Mouse (Mus musculus) lung, embryonic 15.5 days (tissue): Measurements from ENCODE around the gene Pdlim7. TPM values are rescaled to one million over a fixed set of nuclear protein-coding genes. Genes with fewer than 3 reads are reported as not detected.

Experiments
- ATAC-seq: fragments of 200-750 bp; cut with Nextera tagmentation; 2 replicates; pipeline ENCODE4 v1.8.0; 2017; ENCODE audit warnings: moderate number of reproducible peaks, borderline replicate concordance; ENCODE audit not compliant: low FRiP score, low TSS enrichment; ENCODE audit errors: extremely low read depth
- H3K27ac ChIP-seq: fragments of 300-500 bp; sonication (generic); 2 replicates; pipeline ENCODE4 v1.5.1; 2015; ENCODE audit warnings: moderate library complexity, mild to moderate bottlenecking, inconsistent platforms
- H3K27me3 ChIP-seq: fragments of 300-500 bp; sonication (generic); 2 replicates; pipeline ENCODE4 v1.6.1; 2015; ENCODE audit warnings: inconsistent platforms
- H3K36me3 ChIP-seq: fragments of 300-500 bp; sonication (generic); 2 replicates; pipeline ENCODE4 v1.6.1; 2015; ENCODE audit warnings: inconsistent platforms
- H3K4me1 ChIP-seq: fragments of 300-500 bp; sonication (generic); 2 replicates; pipeline ENCODE4 v1.6.1; 2015; ENCODE audit warnings: inconsistent platforms
- H3K4me2 ChIP-seq: fragments of 300-500 bp; sonication (generic); 2 replicates; pipeline ENCODE4 v1.6.1; 2015; ENCODE audit warnings: inconsistent platforms, mild to moderate bottlenecking, moderate library complexity
- H3K4me3 ChIP-seq: fragments of 300-500 bp; sonication (generic); 2 replicates; pipeline ENCODE4 v1.5.1; 2015; ENCODE audit warnings: mild to moderate bottlenecking, inconsistent platforms
- H3K9ac ChIP-seq: fragments of 300-500 bp; sonication (generic); 2 replicates; pipeline ENCODE4 v1.6.1; 2015; ENCODE audit warnings: inconsistent platforms
- H3K9me3 ChIP-seq: fragments of 300-500 bp; sonication (generic); 2 replicates; pipeline ENCODE4 v1.6.1; 2016; ENCODE audit warnings: inconsistent platforms
- WGBS: fragments of 180-500 bp; shearing (Covaris S2); methylation state at CpG from one replicate; pipeline ENCODE4 v1.1.7; 2015; 5-methylcytosine and 5-hydroxymethylcytosine counted together
- polyA plus RNA-seq: library from polyadenylated mRNA; unstranded; fragments of >200 nt; fragmentation: Nextera tagmentation; extraction: Ambion mirVana; gene quantifications from 2 replicates; pipeline ENCODE4 v1.2.1, GENCODE M21; 2015

Gene Pdlim7
- polyA plus RNA-seq, 1 experiment from 2014 or later = 169 TPM

DNA sequence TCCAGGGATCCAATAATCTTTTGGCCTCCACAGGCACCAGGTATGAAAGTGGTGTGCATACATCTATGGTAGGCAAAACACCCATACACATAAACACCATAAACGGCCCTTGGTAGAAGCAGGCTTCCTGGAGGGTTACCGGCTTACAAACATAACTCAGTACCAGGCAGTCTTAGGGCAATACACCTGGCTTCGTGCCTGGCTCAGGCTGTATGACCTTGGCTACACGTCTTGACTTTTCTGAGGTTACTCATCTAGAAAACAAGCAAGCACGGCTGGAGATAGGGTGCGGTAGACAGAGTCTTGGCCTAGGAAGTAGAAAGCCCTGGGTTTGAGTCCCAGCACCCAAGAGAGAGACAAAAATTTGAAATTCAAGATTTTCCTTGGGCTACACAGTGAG, 16.8 kb downstream of the Pdlim7 start:
- Histone ChIP-seq H3K4me1 (peaks cover 31% of the 10 kb centered on the region), H3K9me3 (no peaks in the 10 kb centered on the region), H3K9ac (no peak overlapping the region), H3K27me3 (peaks cover 16% of the 10 kb centered on the region; the same call in 1 of the 2 replicates), H3K4me2 (no peak overlapping the region), H3K4me3 (no peak overlapping the region), H3K36me3 (peaks cover 20% of the 10 kb centered on the region), H3K27ac (no peak overlapping the region)
- 79% methylated on average over 6 of the region's 6 CpGs for WGBS
- no peak for ATAC-seq

DNA sequence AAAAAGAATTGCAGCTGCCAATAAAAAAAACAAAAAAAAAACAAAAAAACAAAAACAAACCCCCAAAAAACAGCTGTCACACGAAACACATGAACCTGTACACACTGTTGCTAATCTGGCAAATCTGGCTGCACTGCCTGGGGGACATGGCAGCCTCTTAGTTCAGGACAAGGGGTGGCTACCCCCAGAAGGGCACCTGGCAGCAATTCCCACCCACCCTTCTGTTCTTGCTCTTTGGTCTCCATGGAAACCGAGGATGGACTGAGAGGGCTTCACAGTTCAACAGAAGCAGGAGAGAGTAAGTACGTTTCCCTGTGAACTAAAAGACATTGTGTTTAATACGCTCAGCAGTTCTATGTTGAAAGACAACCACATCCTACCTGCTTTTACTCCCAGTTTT, 17.8 kb downstream of the Pdlim7 start:
- no peak overlapping the region for H3K9ac ChIP-seq
- H3K27ac ChIP-seq = no peak overlapping the region
- peaks cover 15% of the 10 kb centered on the region for H3K36me3 ChIP-seq
- WGBS = 35% methylated on average over 4 of the region's 4 CpGs
- H3K4me1 ChIP-seq = peaks cover 30% of the 10 kb centered on the region
- peaks cover 16% of the 10 kb centered on the region; the same call in 1 of the 2 replicates for H3K27me3 ChIP-seq
- H3K4me3 ChIP-seq = no peak overlapping the region
- ATAC-seq = no peak
- no peaks in the 10 kb centered on the region for H3K9me3 ChIP-seq
- no peak overlapping the region for H3K4me2 ChIP-seq

DNA sequence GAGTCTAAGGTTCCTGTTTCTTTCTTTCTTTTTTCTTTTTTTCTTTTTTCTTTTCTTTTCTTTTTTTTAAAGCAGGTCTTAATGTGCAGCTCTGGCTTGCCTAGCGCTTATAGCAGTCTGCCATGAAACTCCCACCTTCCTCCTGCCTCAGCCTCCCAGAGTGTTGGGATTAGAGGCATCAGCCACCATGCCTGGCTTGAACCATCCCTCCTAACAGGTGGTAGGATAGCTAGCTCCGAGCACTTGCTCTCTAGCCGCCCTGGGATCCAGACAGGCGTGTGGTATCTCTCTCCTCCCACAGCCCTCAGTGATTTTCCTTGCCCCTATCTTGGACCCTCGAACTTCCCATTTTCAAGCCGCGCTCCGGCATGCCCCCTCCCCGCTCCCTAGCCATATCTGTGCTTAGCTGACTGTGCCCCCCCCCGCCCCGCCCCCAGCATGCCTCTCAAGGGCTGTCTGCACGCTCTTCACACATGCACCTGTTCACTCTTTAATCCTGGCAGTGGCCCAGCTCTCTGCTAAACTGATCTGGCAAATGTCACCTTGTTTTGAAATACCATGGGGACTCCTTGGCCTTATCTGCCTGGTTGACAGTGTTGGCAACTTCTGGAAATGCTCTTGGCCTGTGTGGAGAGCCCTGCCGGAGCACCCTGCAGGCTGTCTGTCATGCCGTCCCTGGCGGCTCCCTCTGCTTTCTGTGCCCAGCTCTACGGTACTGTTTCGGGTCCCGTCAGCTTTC, 18.4 kb downstream of the Pdlim7 start:
- H3K27me3 ChIP-seq = peaks cover 16% of the 10 kb centered on the region; the same call in 1 of the 2 replicates
- no peaks in the 10 kb centered on the region for H3K9me3 ChIP-seq
- H3K4me3 ChIP-seq = no peak overlapping the region
- H3K4me2 ChIP-seq = no peak overlapping the region
- H3K36me3 ChIP-seq = peaks cover 12% of the 10 kb centered on the region
- no peak overlapping the region for H3K27ac ChIP-seq
- ATAC-seq = peak; percentile 50
- H3K4me1 ChIP-seq = peaks cover 24% of the 10 kb centered on the region
- H3K9ac ChIP-seq = no peak overlapping the region
- 16% methylated on average over 18 of the region's 18 CpGs for WGBS

DNA sequence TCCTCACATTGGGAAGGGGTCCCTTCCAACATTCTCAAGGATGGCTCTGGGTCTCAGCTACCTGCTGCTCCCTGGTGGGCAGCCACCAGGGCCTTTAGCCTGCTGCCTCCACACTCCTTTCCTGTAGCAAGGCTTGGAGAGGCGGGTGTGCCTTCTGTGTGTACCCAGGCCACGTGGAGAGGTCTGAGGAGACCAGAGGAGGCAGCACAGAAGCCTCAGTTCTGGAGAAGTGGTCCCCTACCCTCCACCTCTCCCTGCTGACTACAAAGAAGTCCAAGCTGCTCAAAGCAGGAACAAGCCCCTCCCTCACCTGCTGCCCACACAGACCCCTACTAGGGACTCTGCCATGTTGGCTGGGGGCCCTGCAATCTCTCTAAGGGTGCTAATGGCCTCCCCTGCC, 19.2 kb downstream of the Pdlim7 start:
- H3K27ac ChIP-seq = no peak overlapping the region
- no peak overlapping the region for H3K4me3 ChIP-seq
- peaks cover 8% of the 10 kb centered on the region for H3K36me3 ChIP-seq
- ATAC-seq = peak; percentile 20; the same call in 1 of the 2 replicates
- WGBS = 13% methylated on average over 2 of the region's 2 CpGs
- H3K4me1 ChIP-seq = peaks cover 21% of the 10 kb centered on the region
- peaks cover 14% of the 10 kb centered on the region; the same call in 1 of the 2 replicates for H3K27me3 ChIP-seq
- no peak overlapping the region for H3K4me2 ChIP-seq
- H3K9me3 ChIP-seq = no peaks in the 10 kb centered on the region
- H3K9ac ChIP-seq = no peak overlapping the region

DNA sequence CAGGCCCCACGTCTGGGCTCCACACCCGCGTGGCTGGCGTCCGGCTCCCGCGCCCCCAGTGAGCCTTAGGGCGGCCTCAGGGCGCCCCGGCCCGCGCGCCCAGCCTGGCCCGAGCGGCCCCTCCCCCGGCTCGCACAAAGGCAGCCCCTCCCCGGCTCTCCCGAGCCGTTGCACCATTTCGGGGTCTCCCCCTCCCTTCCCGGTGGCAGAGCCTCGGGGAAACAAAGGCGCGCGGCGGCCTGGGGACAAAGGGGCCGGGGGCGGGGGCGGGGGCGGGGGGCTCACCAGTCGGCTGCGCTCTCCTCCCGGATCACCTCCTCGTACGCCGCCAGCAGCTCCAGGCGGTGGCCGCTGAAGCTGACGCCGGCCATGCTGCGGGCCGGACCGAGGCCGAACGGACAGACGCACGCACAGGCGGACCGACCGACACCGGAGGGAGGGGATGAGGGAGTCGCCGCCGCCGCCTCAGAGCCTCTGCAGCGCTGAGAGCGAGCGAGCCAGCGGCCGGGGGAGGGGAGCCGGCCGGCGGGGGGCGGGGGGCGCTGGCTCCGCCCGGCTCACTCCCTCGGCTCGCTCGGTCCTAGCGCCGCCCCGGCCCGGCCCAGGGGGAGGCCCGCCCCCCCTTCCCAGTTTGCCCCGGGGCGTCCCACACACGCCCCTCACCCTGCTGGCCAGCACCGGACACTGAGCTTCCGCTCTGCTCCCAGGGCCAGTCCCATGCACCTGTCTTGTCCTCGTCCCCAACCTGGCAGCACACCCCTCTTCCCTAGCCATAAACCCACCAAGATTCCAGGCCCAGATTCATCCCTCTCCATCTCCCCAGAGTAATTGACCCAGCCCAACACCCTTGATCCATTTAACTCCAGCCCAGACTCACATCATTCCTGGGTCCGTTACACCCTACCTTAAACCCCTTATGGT, 25.6 kb downstream of the Pdlim7 start, which contains the start of gene Dbn1:
Gene Dbn1, minus strand, starts transcription at position 534 of the 921 bp plus-strand sequence.
- H3K27me3 ChIP-seq = peaks cover 9% of the 10 kb centered on the region; the same call in 1 of the 2 replicates
- H3K9me3 ChIP-seq = no peaks in the 10 kb centered on the region
- H3K27ac ChIP-seq = peak within 1 kb of the TSS; percentile 87
- peaks cover 44% of the 10 kb centered on the region for H3K4me1 ChIP-seq
- 2% methylated on average over 67 of the region's 83 CpGs for WGBS
- H3K4me2 ChIP-seq = peak within 1 kb of the TSS; percentile 93
- H3K9ac ChIP-seq = peak within 1 kb of the TSS; percentile 95
- H3K4me3 ChIP-seq = peak within 1 kb of the TSS; percentile 97
- no peaks in the 10 kb centered on the region for H3K36me3 ChIP-seq
- peak; percentile 80 for ATAC-seq

DNA sequence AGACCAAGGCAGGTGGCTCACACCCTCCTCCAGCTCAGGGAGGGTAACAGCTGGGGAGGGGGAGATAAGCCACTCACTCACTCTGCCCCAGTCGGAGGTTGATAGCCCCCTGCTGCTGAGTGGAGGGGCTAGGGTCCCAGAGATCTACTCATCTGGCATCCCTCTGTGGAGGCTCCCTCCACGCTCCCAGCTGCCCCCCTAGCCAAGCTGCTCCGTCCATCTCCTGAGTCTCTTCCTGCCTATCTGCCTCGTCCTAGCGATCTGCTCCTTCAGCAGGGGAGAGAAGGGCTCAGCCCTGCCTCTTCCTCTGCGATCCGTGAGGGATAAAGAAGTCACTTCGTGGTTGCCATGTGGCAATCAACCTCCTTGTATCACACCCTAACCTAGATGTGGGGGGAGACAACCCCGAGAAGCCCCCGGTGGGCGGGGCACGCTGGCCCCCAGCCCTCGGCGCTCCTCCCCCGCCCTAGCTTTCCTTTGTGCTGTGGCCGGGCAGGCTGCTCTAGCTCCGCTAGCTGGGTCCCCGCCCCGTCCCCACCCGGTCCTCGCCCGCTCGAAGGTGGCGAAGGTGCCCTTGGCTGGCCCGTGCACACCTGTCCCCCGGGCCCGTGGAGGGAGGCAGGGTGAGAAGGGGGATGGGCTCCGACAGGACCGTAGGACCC, 26.4 kb downstream of the Pdlim7 start:
- Histone ChIP-seq H3K4me2 (peak overlapping the region; percentile 93), H3K36me3 (peaks cover 2% of the 10 kb centered on the region; the same call in 1 of the 2 replicates), H3K4me1 (peaks cover 50% of the 10 kb centered on the region), H3K4me3 (peak overlapping the region; percentile 97), H3K9me3 (no peaks in the 10 kb centered on the region), H3K27ac (peak overlapping the region; percentile 87), H3K9ac (peak overlapping the region; percentile 95), H3K27me3 (peaks cover 3% of the 10 kb centered on the region; the same call in 1 of the 2 replicates)
- WGBS = 2% methylated on average over 27 of the region's 29 CpGs
- ATAC-seq = peak; percentile 61

DNA sequence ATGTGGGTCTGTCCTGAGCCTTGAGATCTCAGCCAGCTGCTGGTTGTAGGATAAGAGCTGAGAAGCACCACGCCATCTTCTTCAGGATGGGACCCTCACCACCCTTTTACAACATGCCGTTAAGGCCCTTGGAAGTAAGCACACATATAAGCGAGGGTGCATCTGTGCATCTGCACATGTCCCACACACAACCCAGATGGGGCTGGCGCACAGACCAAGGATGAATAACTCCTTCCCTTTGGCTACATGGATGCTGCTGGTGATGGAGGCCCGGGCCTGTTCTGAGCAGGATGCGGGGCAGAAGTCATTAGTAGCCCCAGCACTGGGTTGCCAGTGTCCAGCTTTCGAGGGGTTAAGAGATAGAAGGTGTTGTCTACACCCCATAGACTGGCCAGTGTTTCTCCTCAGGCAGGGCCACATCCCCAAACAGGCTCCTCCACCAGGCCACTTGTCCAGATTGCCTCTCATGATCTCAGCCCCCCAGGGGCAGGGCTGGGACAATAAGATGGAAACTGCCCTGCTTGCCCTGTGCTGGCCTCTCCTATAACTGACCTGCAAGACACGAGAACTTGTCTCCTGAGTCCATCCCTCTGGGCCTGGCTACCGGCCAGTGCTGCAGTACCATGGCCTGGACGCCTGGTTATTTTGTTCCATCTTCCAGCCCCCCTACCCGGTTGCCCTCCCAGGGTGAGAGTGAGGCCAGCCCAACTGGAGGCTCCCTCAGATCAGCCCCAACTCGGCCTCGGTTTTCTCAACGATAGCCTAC, 27.3 kb downstream of the Pdlim7 start:
- peak overlapping the region; percentile 95 for H3K9ac ChIP-seq
- peak overlapping the region; percentile 93 for H3K4me2 ChIP-seq
- H3K4me3 ChIP-seq = peak overlapping the region; percentile 97
- ATAC-seq = no peak
- no peaks in the 10 kb centered on the region for H3K9me3 ChIP-seq
- no peak overlapping the region for H3K27ac ChIP-seq
- peaks cover 50% of the 10 kb centered on the region for H3K4me1 ChIP-seq
- no peaks in the 10 kb centered on the region for H3K27me3 ChIP-seq
- WGBS = 35% methylated on average over 14 of the region's 14 CpGs
- peaks cover 10% of the 10 kb centered on the region for H3K36me3 ChIP-seq

DNA sequence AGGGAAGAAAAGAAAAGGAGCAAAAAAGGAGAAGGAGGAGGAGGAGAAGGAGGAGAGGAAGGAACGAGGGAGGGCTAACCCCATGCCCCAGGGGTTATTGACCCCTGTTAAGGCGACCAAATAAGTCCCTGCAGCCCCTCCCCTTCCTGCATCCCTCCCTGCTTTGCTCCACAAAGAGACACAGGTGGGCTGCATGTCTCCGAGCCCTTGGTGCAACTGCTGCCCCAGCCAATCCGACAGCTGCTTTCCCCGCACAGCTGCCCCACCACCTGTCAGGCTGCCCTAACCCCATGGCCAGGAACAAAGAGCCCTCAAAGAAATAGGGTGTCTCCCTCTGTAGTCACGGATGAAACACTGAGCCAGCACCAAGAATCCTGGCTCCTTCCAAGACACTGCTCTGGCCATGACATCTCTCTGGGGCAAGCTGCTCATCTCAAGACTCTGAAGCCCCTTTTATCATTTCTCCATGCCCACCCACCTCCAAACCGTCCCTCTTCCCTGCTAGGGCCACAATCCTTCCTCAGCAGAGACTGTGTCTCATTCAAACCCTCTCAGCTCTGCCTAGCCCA, 28.9 kb downstream of the Pdlim7 start:
- ATAC-seq = no peak
- Histone ChIP-seq H3K9me3 (no peaks in the 10 kb centered on the region), H3K27ac (no peak overlapping the region), H3K4me1 (peaks cover 50% of the 10 kb centered on the region), H3K27me3 (no peaks in the 10 kb centered on the region), H3K9ac (no peak overlapping the region), H3K4me3 (no peak overlapping the region), H3K4me2 (no peak overlapping the region), H3K36me3 (peaks cover 23% of the 10 kb centered on the region)
- 48% methylated on average over 7 of the region's 7 CpGs for WGBS

DNA sequence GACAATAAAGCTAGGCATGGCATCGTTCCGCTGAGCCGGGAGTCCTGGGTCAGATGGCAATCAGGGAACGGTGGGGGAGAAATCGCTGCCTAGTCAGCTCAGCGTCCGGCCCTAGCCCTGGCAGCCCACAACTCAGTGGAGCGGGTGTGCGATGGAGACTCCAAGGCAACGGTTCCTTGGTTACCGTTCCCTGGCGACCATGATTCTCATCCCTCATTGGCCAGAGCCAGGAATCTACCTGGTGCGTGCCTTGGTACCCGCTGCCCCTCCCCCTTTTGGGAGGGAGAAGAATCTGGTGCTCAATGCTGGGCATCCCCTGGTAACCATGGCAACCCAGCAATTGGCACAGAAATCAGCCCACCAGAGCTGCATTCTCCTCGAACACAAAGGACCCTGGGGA, 29.9 kb downstream of the Pdlim7 start:
- Histone ChIP-seq H3K4me3 (no peak overlapping the region), H3K9me3 (no peaks in the 10 kb centered on the region), H3K9ac (no peak overlapping the region), H3K27me3 (no peaks in the 10 kb centered on the region), H3K36me3 (peaks cover 29% of the 10 kb centered on the region), H3K27ac (peak overlapping the region; percentile 7; the same call in 1 of the 2 replicates), H3K4me2 (peak overlapping the region; percentile 9; the same call in 1 of the 2 replicates), H3K4me1 (peaks cover 50% of the 10 kb centered on the region)
- 52% methylated on average over 15 of the region's 15 CpGs for WGBS
- no peak for ATAC-seq

DNA sequence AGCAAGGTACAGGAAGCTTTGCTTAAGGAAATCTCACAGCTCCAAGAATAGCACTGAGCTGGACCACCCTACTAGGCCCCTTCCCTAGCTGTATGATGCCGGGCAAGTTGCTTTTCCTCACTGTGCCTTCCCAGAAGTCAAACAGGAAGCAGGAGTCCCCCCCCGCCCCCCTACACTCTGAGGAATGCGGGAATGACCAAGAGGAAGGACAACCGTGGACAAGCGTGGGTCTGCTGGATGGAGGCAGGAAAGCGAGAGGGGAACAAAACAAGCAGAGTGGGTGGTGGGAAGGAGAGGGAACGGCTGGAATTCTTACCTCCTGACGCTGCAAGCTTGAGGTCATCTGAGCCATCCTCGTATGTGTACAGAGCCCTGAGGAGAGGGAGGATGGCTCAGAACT, 30.4 kb downstream of the Pdlim7 start:
- WGBS = 26% methylated on average over 9 of the region's 9 CpGs
- Histone ChIP-seq H3K36me3 (peaks cover 30% of the 10 kb centered on the region), H3K4me3 (no peak overlapping the region), H3K4me2 (peak overlapping the region; percentile 9; the same call in 1 of the 2 replicates), H3K9me3 (no peaks in the 10 kb centered on the region), H3K9ac (no peak overlapping the region), H3K27ac (peak overlapping the region; percentile 7; the same call in 1 of the 2 replicates), H3K27me3 (no peaks in the 10 kb centered on the region), H3K4me1 (peaks cover 50% of the 10 kb centered on the region)
- ATAC-seq = no peak
